Mouse (Mus musculus): ENCODE results near the gene Psma5. TPM values are rescaled to one million over a fixed set of nuclear protein-coding genes. Genes with fewer than 3 reads are reported as not detected.

The Psma5 gene
- polyA plus RNA-seq, 1 experiment from 2014 or later = 294 TPM

- WGBS = 12% methylated on average over 14 of the region's 14 CpGs
- H3K4me3 ChIP-seq (ENCODE audit: low read depth, low read length) = no peak overlapping the region
- peak overlapping the region; percentile 62 for H3K27ac ChIP-seq (ENCODE audit: low read length)
- no peaks in the 10 kb centered on the region for H3K9me3 ChIP-seq (ENCODE audit: control insufficient read depth, low read depth, low read length)
- ATAC-seq (ENCODE audit: insufficient number of reproducible peaks, insufficient read depth, low FRiP score, low read depth) = no peak
- H3K36me3 ChIP-seq (ENCODE audit: control insufficient read depth, insufficient read depth, low read length) = no peaks in the 10 kb centered on the region
- 0 out of 2 replicates have a peak overlapping the region, but pooled peaks have one; percentile 4 for H3K9ac ChIP-seq (replicated peaks; ENCODE audit: low read depth, low read length)
- H3K4me2 ChIP-seq (replicated peaks; ENCODE audit: low read depth, low read length) = peak overlapping the region; percentile 13
- H3K4me1 ChIP-seq (ENCODE audit: control insufficient read depth, insufficient read depth, low read length) = peaks cover 35% of the 10 kb centered on the region
- H3K27me3 ChIP-seq (ENCODE audit: control insufficient read depth, insufficient read depth, low read length) = no peaks in the 10 kb centered on the region
Observed at GRCm38 (mm10) chr3:108296220-108297049, 39.7 kb downstream of the Psma5 start.

- Histone ChIP-seq H3K4me1 (ENCODE audit: control insufficient read depth, insufficient read depth, low read length) (peaks cover 35% of the 10 kb centered on the region), H3K27me3 (ENCODE audit: control insufficient read depth, insufficient read depth, low read length) (no peaks in the 10 kb centered on the region), H3K4me2 (replicated peaks; ENCODE audit: low read depth, low read length) (0 out of 2 replicates have a peak overlapping the region, but pooled peaks have one; percentile 2), H3K36me3 (ENCODE audit: control insufficient read depth, insufficient read depth, low read length) (no peaks in the 10 kb centered on the region), H3K27ac (ENCODE audit: low read length) (peak overlapping the region; percentile 62; the same call in 1 of the 2 replicates), H3K4me3 (ENCODE audit: low read depth, low read length) (no peak overlapping the region), H3K9me3 (ENCODE audit: control insufficient read depth, low read depth, low read length) (no peaks in the 10 kb centered on the region), H3K9ac (replicated peaks; ENCODE audit: low read depth, low read length) (no peak overlapping the region)
- 63% methylated on average over 7 of the region's 7 CpGs for WGBS
- no peak for ATAC-seq (ENCODE audit: insufficient number of reproducible peaks, insufficient read depth, low FRiP score, low read depth)
Observed at GRCm38 (mm10) chr3:108297050-108297419, 40.3 kb downstream of the Psma5 start.

GRCm38 (mm10) chr3:108297603-108298553 is 41.2 kb downstream of the Psma5 start:
- Histone ChIP-seq H3K9me3 (ENCODE audit: control insufficient read depth, low read depth, low read length) (no peaks in the 10 kb centered on the region), H3K4me2 (replicated peaks; ENCODE audit: low read depth, low read length) (no peak overlapping the region), H3K27me3 (ENCODE audit: control insufficient read depth, insufficient read depth, low read length) (no peaks in the 10 kb centered on the region), H3K4me3 (ENCODE audit: low read depth, low read length) (no peak overlapping the region), H3K9ac (replicated peaks; ENCODE audit: low read depth, low read length) (no peak overlapping the region), H3K27ac (ENCODE audit: low read length) (no peak overlapping the region), H3K4me1 (ENCODE audit: control insufficient read depth, insufficient read depth, low read length) (peaks cover 35% of the 10 kb centered on the region), H3K36me3 (ENCODE audit: control insufficient read depth, insufficient read depth, low read length) (no peaks in the 10 kb centered on the region)
- no peak for ATAC-seq (ENCODE audit: insufficient number of reproducible peaks, insufficient read depth, low FRiP score, low read depth)
- WGBS = 64% methylated on average over 7 of the region's 7 CpGs

GRCm38 (mm10) chr3:108300455-108301030 is 43.8 kb downstream of the Psma5 start:
- no peaks in the 10 kb centered on the region for H3K27me3 ChIP-seq (ENCODE audit: control insufficient read depth, insufficient read depth, low read length)
- ATAC-seq (ENCODE audit: insufficient number of reproducible peaks, insufficient read depth, low FRiP score, low read depth) = no peak
- peaks cover 19% of the 10 kb centered on the region for H3K4me1 ChIP-seq (ENCODE audit: control insufficient read depth, insufficient read depth, low read length)
- no peak overlapping the region for H3K4me2 ChIP-seq (replicated peaks; ENCODE audit: low read depth, low read length)
- no peak overlapping the region for H3K27ac ChIP-seq (ENCODE audit: low read length)
- no peaks in the 10 kb centered on the region for H3K9me3 ChIP-seq (ENCODE audit: control insufficient read depth, low read depth, low read length)
- 79% methylated on average over 6 of the region's 6 CpGs for WGBS
- H3K36me3 ChIP-seq (ENCODE audit: control insufficient read depth, insufficient read depth, low read length) = no peaks in the 10 kb centered on the region
- H3K4me3 ChIP-seq (ENCODE audit: low read depth, low read length) = no peak overlapping the region
- no peak overlapping the region for H3K9ac ChIP-seq (replicated peaks; ENCODE audit: low read depth, low read length)

GRCm38 (mm10) chr3:108303683-108304082 is 47.0 kb downstream of the Psma5 start:
- H3K9me3 ChIP-seq (ENCODE audit: control insufficient read depth, low read depth, low read length) = no peaks in the 10 kb centered on the region
- no peak for ATAC-seq (ENCODE audit: insufficient number of reproducible peaks, insufficient read depth, low FRiP score, low read depth)
- no peaks in the 10 kb centered on the region for H3K4me1 ChIP-seq (ENCODE audit: control insufficient read depth, insufficient read depth, low read length)
- no peak overlapping the region for H3K4me2 ChIP-seq (replicated peaks; ENCODE audit: low read depth, low read length)
- 85% methylated on average over 8 of the region's 8 CpGs for WGBS
- H3K27ac ChIP-seq (ENCODE audit: low read length) = no peak overlapping the region
- no peaks in the 10 kb centered on the region for H3K36me3 ChIP-seq (ENCODE audit: control insufficient read depth, insufficient read depth, low read length)
- no peak overlapping the region for H3K9ac ChIP-seq (replicated peaks; ENCODE audit: low read depth, low read length)
- no peaks in the 10 kb centered on the region for H3K27me3 ChIP-seq (ENCODE audit: control insufficient read depth, insufficient read depth, low read length)
- no peak overlapping the region for H3K4me3 ChIP-seq (ENCODE audit: low read depth, low read length)

GRCm38 (mm10) chr3:108304747-108305146 is 48.0 kb downstream of the Psma5 start:
- WGBS = 83% methylated on average over 4 of the region's 4 CpGs
- Histone ChIP-seq H3K9me3 (ENCODE audit: control insufficient read depth, low read depth, low read length) (no peaks in the 10 kb centered on the region), H3K36me3 (ENCODE audit: control insufficient read depth, insufficient read depth, low read length) (no peaks in the 10 kb centered on the region), H3K4me1 (ENCODE audit: control insufficient read depth, insufficient read depth, low read length) (no peaks in the 10 kb centered on the region), H3K27me3 (ENCODE audit: control insufficient read depth, insufficient read depth, low read length) (no peaks in the 10 kb centered on the region), H3K9ac (replicated peaks; ENCODE audit: low read depth, low read length) (no peak overlapping the region), H3K4me3 (ENCODE audit: low read depth, low read length) (no peak overlapping the region), H3K4me2 (replicated peaks; ENCODE audit: low read depth, low read length) (no peak overlapping the region), H3K27ac (ENCODE audit: low read length) (no peak overlapping the region)
- ATAC-seq (ENCODE audit: insufficient number of reproducible peaks, insufficient read depth, low FRiP score, low read depth) = no peak

GRCm38 (mm10) chr3:108306387-108306786 is 49.7 kb downstream of the Psma5 start:
- no peak for ATAC-seq (ENCODE audit: insufficient number of reproducible peaks, insufficient read depth, low FRiP score, low read depth)
- Histone ChIP-seq H3K27ac (ENCODE audit: low read length) (no peak overlapping the region), H3K9me3 (ENCODE audit: control insufficient read depth, low read depth, low read length) (no peaks in the 10 kb centered on the region), H3K36me3 (ENCODE audit: control insufficient read depth, insufficient read depth, low read length) (no peaks in the 10 kb centered on the region), H3K4me1 (ENCODE audit: control insufficient read depth, insufficient read depth, low read length) (no peaks in the 10 kb centered on the region), H3K27me3 (ENCODE audit: control insufficient read depth, insufficient read depth, low read length) (no peaks in the 10 kb centered on the region), H3K9ac (replicated peaks; ENCODE audit: low read depth, low read length) (no peak overlapping the region), H3K4me3 (ENCODE audit: low read depth, low read length) (no peak overlapping the region), H3K4me2 (replicated peaks; ENCODE audit: low read depth, low read length) (no peak overlapping the region)
- 62% methylated on average over 3 of the region's 3 CpGs for WGBS

- H3K9ac ChIP-seq (replicated peaks; ENCODE audit: low read depth, low read length) = no peak overlapping the region
- no peaks in the 10 kb centered on the region for H3K4me1 ChIP-seq (ENCODE audit: control insufficient read depth, insufficient read depth, low read length)
- no peak for ATAC-seq (ENCODE audit: insufficient number of reproducible peaks, insufficient read depth, low FRiP score, low read depth)
- no peak overlapping the region for H3K4me3 ChIP-seq (ENCODE audit: low read depth, low read length)
- no peaks in the 10 kb centered on the region for H3K9me3 ChIP-seq (ENCODE audit: control insufficient read depth, low read depth, low read length)
- H3K27ac ChIP-seq (ENCODE audit: low read length) = no peak overlapping the region
- WGBS = 80% methylated on average over 6 of the region's 6 CpGs
- H3K4me2 ChIP-seq (replicated peaks; ENCODE audit: low read depth, low read length) = no peak overlapping the region
- no peaks in the 10 kb centered on the region for H3K27me3 ChIP-seq (ENCODE audit: control insufficient read depth, insufficient read depth, low read length)
- H3K36me3 ChIP-seq (ENCODE audit: control insufficient read depth, insufficient read depth, low read length) = no peaks in the 10 kb centered on the region
Observed at GRCm38 (mm10) chr3:108307485-108307884, 50.8 kb downstream of the Psma5 start.

Measured in stomach, embryonic 14.5 days (tissue).